Mouse (Mus musculus): Measurements from ENCODE around the gene Arhgap6.

Arhgap6 gene

GRCm38 (mm10) chrX:169102665-169103064 lies 307.8 kb downstream of the Arhgap6 start:
- in situ Hi-C loops (cut with MboI; ENCODE audit: unreplicated experiment in 2 of 2), result no loop called here

GRCm38 (mm10) chrX:169106048-169106622 lies 311.2 kb downstream of the Arhgap6 start:
- in situ Hi-C loops (cut with MboI; ENCODE audit: unreplicated experiment in 2 of 2), result no loop called here

GRCm38 (mm10) chrX:169107372-169107771 lies 312.5 kb downstream of the Arhgap6 start:
- in situ Hi-C loops (cut with MboI; ENCODE audit: unreplicated experiment in 2 of 2), result no loop called here

GRCm38 (mm10) chrX:169110031-169110430 lies 315.1 kb downstream of the Arhgap6 start:
- in situ Hi-C loops (cut with MboI; ENCODE audit: unreplicated experiment in 2 of 2), result no loop called here

- in situ Hi-C loops (cut with MboI; ENCODE audit: unreplicated experiment in 2 of 2), result no loop called here
Observed at GRCm38 (mm10) chrX:169112662-169113061, 317.8 kb downstream of the Arhgap6 start.

GRCm38 (mm10) chrX:169123115-169123772 lies 328.3 kb downstream of the Arhgap6 start:
- in situ Hi-C loops (cut with MboI; ENCODE audit: unreplicated experiment in 2 of 2), result no loop called here

GRCm38 (mm10) chrX:169123773-169124151 lies 328.9 kb downstream of the Arhgap6 start:
- in situ Hi-C loops (cut with MboI; ENCODE audit: unreplicated experiment in 2 of 2), result no loop called here

- in situ Hi-C loops (cut with MboI; ENCODE audit: unreplicated experiment in 2 of 2), result no loop called here
Observed at GRCm38 (mm10) chrX:169139758-169140157, 344.9 kb downstream of the Arhgap6 start.

- in situ Hi-C loops (cut with MboI; ENCODE audit: unreplicated experiment in 2 of 2), result no loop called here
Observed at GRCm38 (mm10) chrX:169140467-169140866, 345.6 kb downstream of the Arhgap6 start.

GRCm38 (mm10) chrX:169153805-169154204 lies 358.9 kb downstream of the Arhgap6 start:
- in situ Hi-C loops (cut with MboI; ENCODE audit: unreplicated experiment in 2 of 2), result no loop called here

GRCm38 (mm10) chrX:169158385-169158784 lies 363.5 kb downstream of the Arhgap6 start:
- in situ Hi-C loops (cut with MboI; ENCODE audit: unreplicated experiment in 2 of 2), result no loop called here

- in situ Hi-C loops (cut with MboI; ENCODE audit: unreplicated experiment in 2 of 2), result no loop called here
Observed at GRCm38 (mm10) chrX:169170981-169171380, 376.1 kb downstream of the Arhgap6 start.

GRCm38 (mm10) chrX:169173796-169174195 lies 378.9 kb downstream of the Arhgap6 start:
- in situ Hi-C loops (cut with MboI; ENCODE audit: unreplicated experiment in 2 of 2), result no loop called here

GRCm38 (mm10) chrX:169178634-169179033 lies 383.7 kb downstream of the Arhgap6 start:
- in situ Hi-C loops (cut with MboI; ENCODE audit: unreplicated experiment in 2 of 2), result no loop called here

- in situ Hi-C loops (cut with MboI; ENCODE audit: unreplicated experiment in 2 of 2), result no loop called here
Observed at GRCm38 (mm10) chrX:169187100-169187499, 392.2 kb downstream of the Arhgap6 start, which contains the start of gene Amelx. TSS of gene Amelx (minus strand) at chrX:169187200.

GRCm38 (mm10) chrX:169210019-169210418 lies 415.1 kb downstream of the Arhgap6 start:
- in situ Hi-C loops (cut with MboI; ENCODE audit: unreplicated experiment in 2 of 2), result no loop called here

GRCm38 (mm10) chrX:169220064-169220463 lies 425.2 kb downstream of the Arhgap6 start:
- in situ Hi-C loops (cut with MboI; ENCODE audit: unreplicated experiment in 2 of 2), result no loop called here

GRCm38 (mm10) chrX:169222357-169223062 lies 427.6 kb downstream of the Arhgap6 start:
- in situ Hi-C loops (cut with MboI; ENCODE audit: unreplicated experiment in 2 of 2), result no loop called here

GRCm38 (mm10) chrX:169255915-169256314 lies 461.0 kb downstream of the Arhgap6 start:
- in situ Hi-C loops (cut with MboI; ENCODE audit: unreplicated experiment in 2 of 2), result no loop called here

GRCm38 (mm10) chrX:169256741-169257140 lies 461.8 kb downstream of the Arhgap6 start:
- in situ Hi-C loops (cut with MboI; ENCODE audit: unreplicated experiment in 2 of 2), result no loop called here

- in situ Hi-C loops (cut with MboI; ENCODE audit: unreplicated experiment in 2 of 2), result no loop called here
Observed at GRCm38 (mm10) chrX:169261034-169261433, 466.1 kb downstream of the Arhgap6 start.

- in situ Hi-C loops (cut with MboI; ENCODE audit: unreplicated experiment in 2 of 2), result no loop called here
Observed at GRCm38 (mm10) chrX:169262212-169262611, 467.3 kb downstream of the Arhgap6 start.
